Mouse (Mus musculus) neural tube, embryonic 13.5 days (tissue): ENCODE measurements around the gene Sbno1. TPM values are rescaled to one million over a fixed set of nuclear protein-coding genes. Genes with fewer than 3 reads are reported as not detected.
A peak's percentile ranks its signal among the peaks of the same experiment; 100 is the strongest.

Experiments
- ATAC-seq: fragments of 200-750 bp; cut with Nextera tagmentation; 2 replicates; pipeline ENCODE4 v1.8.0; 2017; ENCODE audit warnings: low read depth, mild to moderate bottlenecking, moderate TSS enrichment, moderate library complexity
- H3K27ac ChIP-seq: fragments of 300-500 bp; sonication (generic); replicated peaks from 2 replicates; pipeline ENCODE4 v1.5.1; 2015; ENCODE audit warnings: moderate library complexity, mild to moderate bottlenecking, inconsistent platforms
- H3K27me3 ChIP-seq: fragments of 300-500 bp; sonication (generic); 2 replicates; pipeline ENCODE4 v1.6.1; 2015; ENCODE audit warnings: mild to moderate bottlenecking, inconsistent platforms
- H3K36me3 ChIP-seq: fragments of 300-500 bp; sonication (generic); 2 replicates; pipeline ENCODE4 v1.6.1; 2015; ENCODE audit warnings: mild to moderate bottlenecking, inconsistent platforms
- H3K4me1 ChIP-seq: fragments of 300-500 bp; sonication (generic); replicated peaks from 2 replicates; pipeline ENCODE4 v1.6.1; 2015; ENCODE audit warnings: inconsistent platforms
- H3K4me2 ChIP-seq: fragments of 300-500 bp; sonication (generic); 2 replicates; pipeline ENCODE4 v1.6.1; 2015; ENCODE audit warnings: inconsistent platforms, mild to moderate bottlenecking, moderate library complexity
- H3K4me3 ChIP-seq: fragments of 300-500 bp; sonication (generic); 2 replicates; pipeline ENCODE4 v1.5.1; 2015; ENCODE audit warnings: mild to moderate bottlenecking, inconsistent platforms
- H3K9ac ChIP-seq: fragments of 300-500 bp; sonication (generic); 2 replicates; pipeline ENCODE4 v1.6.1; 2015; ENCODE audit warnings: moderate library complexity, mild to moderate bottlenecking, inconsistent platforms
- H3K9me3 ChIP-seq: fragments of 300-500 bp; sonication (generic); 2 replicates; pipeline ENCODE4 v1.6.1; 2016; ENCODE audit warnings: inconsistent platforms
- WGBS: fragments of 180-500 bp; shearing (Covaris S2); methylation state at CpG from one replicate; pipeline ENCODE4 v1.1.7; 2015; 5-methylcytosine and 5-hydroxymethylcytosine counted together
- polyA plus RNA-seq: library from polyadenylated mRNA; unstranded; fragments of >200 nt; fragmentation: Nextera tagmentation; extraction: Ambion mirVana; gene quantifications from 2 replicates; pipeline ENCODE4 v1.2.1, GENCODE M21; 2015

Sbno1 gene
- polyA plus RNA-seq, 1 experiment from 2014 or later = 107 TPM

- Histone ChIP-seq H3K4me1 (peaks cover 10% of the 10 kb centered on the region), H3K4me2 (no peak overlapping the region), H3K36me3 (peaks cover 97% of the 10 kb centered on the region), H3K9ac (0 out of 2 replicates have a peak overlapping the region, but pooled peaks have one; percentile 12), H3K9me3 (no peaks in the 10 kb centered on the region), H3K27ac (peak overlapping the region; percentile 28; the same call in 1 of the 2 replicates), H3K4me3 (no peak overlapping the region), H3K27me3 (no peaks in the 10 kb centered on the region)
- WGBS = 87% methylated on average over 13 of the region's 13 CpGs
- ATAC-seq = no peak
Measured at GRCm38 (mm10) chr5:124453339-124454081, 27.7 kb upstream of the Sbno1 start.

GRCm38 (mm10) chr5:124452494-124453228 lies 26.9 kb upstream of the Sbno1 start:
- Histone ChIP-seq H3K27ac (peak overlapping the region; percentile 28; the same call in 1 of the 2 replicates), H3K27me3 (no peaks in the 10 kb centered on the region), H3K4me2 (no peak overlapping the region), H3K4me1 (peaks cover 10% of the 10 kb centered on the region), H3K9me3 (no peaks in the 10 kb centered on the region), H3K4me3 (no peak overlapping the region), H3K36me3 (peaks cover 97% of the 10 kb centered on the region), H3K9ac (no peak overlapping the region)
- ATAC-seq = no peak
- WGBS = 82% methylated on average over 15 of the region's 15 CpGs

- no peak overlapping the region for H3K9ac ChIP-seq
- no peak overlapping the region for H3K4me2 ChIP-seq
- no peak for ATAC-seq
- no peaks in the 10 kb centered on the region for H3K9me3 ChIP-seq
- no peak overlapping the region for H3K4me3 ChIP-seq
- H3K4me1 ChIP-seq = peaks cover 28% of the 10 kb centered on the region
- WGBS = 87% methylated on average over 16 of the region's 16 CpGs
- no peaks in the 10 kb centered on the region for H3K27me3 ChIP-seq
- peaks cover 86% of the 10 kb centered on the region for H3K36me3 ChIP-seq
- H3K27ac ChIP-seq = no peak overlapping the region
Measured at GRCm38 (mm10) chr5:124450641-124451340, 25.0 kb upstream of the Sbno1 start.

- Histone ChIP-seq H3K27me3 (no peaks in the 10 kb centered on the region), H3K4me1 (peaks cover 28% of the 10 kb centered on the region), H3K36me3 (peaks cover 78% of the 10 kb centered on the region), H3K4me3 (no peak overlapping the region), H3K27ac (no peak overlapping the region), H3K4me2 (no peak overlapping the region), H3K9me3 (no peaks in the 10 kb centered on the region), H3K9ac (no peak overlapping the region)
- 90% methylated on average over 7 of the region's 7 CpGs for WGBS
- no peak for ATAC-seq
Measured at GRCm38 (mm10) chr5:124450051-124450450, 24.2 kb upstream of the Sbno1 start.

- Histone ChIP-seq H3K4me2 (no peak overlapping the region), H3K4me3 (no peak overlapping the region), H3K27me3 (no peaks in the 10 kb centered on the region), H3K9ac (no peak overlapping the region), H3K27ac (no peak overlapping the region), H3K4me1 (peaks cover 34% of the 10 kb centered on the region), H3K9me3 (no peaks in the 10 kb centered on the region), H3K36me3 (peaks cover 73% of the 10 kb centered on the region)
- ATAC-seq = no peak
- WGBS = 66% methylated on average over 6 of the region's 6 CpGs
Measured at GRCm38 (mm10) chr5:124449494-124449893, 23.7 kb upstream of the Sbno1 start.

GRCm38 (mm10) chr5:124446301-124446881 lies 20.6 kb upstream of the Sbno1 start:
- ATAC-seq = peak; percentile 29
- peak overlapping the region; percentile 86; the same call in 1 of the 2 replicates for H3K27ac ChIP-seq
- WGBS = 4% methylated on average over 15 of the region's 15 CpGs

GRCm38 (mm10) chr5:124445621-124446293 lies 20.0 kb upstream of the Sbno1 start:
- ATAC-seq = peak; percentile 69
- Histone ChIP-seq H3K9ac (peak overlapping the region; percentile 97), H3K4me3 (peak overlapping the region; percentile 93), H3K27me3 (no peaks in the 10 kb centered on the region), H3K36me3 (peaks cover 37% of the 10 kb centered on the region), H3K9me3 (no peaks in the 10 kb centered on the region), H3K27ac (peak overlapping the region; percentile 86), H3K4me2 (peak overlapping the region; percentile 94), H3K4me1 (peaks cover 38% of the 10 kb centered on the region)
- under 1% methylated on average over 60 of the region's 77 CpGs for WGBS

More at GRCm38 (mm10) chr5:124446301-124446881, 20.6 kb upstream of the Sbno1 start:
- Histone ChIP-seq H3K9me3 (no peaks in the 10 kb centered on the region), H3K4me1 (peaks cover 35% of the 10 kb centered on the region), H3K4me3 (peak overlapping the region; percentile 93), H3K9ac (peak overlapping the region; percentile 97), H3K36me3 (peaks cover 43% of the 10 kb centered on the region), H3K4me2 (peak overlapping the region; percentile 94), H3K27me3 (no peaks in the 10 kb centered on the region)

- WGBS = 5% methylated on average over 61 of the region's 66 CpGs
- Histone ChIP-seq H3K27ac (peak overlapping the region; percentile 86), H3K36me3 (peaks cover 29% of the 10 kb centered on the region), H3K4me2 (peak overlapping the region; percentile 94), H3K4me3 (peak overlapping the region; percentile 93), H3K27me3 (no peaks in the 10 kb centered on the region), H3K4me1 (peaks cover 47% of the 10 kb centered on the region), H3K9me3 (no peaks in the 10 kb centered on the region), H3K9ac (peak overlapping the region; percentile 97)
- ATAC-seq = peak; percentile 90
Measured at GRCm38 (mm10) chr5:124444661-124445561, 19.1 kb upstream of the Sbno1 start.

- no peak overlapping the region for H3K27ac ChIP-seq
- WGBS = 74% methylated on average over 3 of the region's 3 CpGs
- no peak overlapping the region for H3K4me3 ChIP-seq
- H3K4me1 ChIP-seq = peaks cover 43% of the 10 kb centered on the region
- peak overlapping the region; percentile 94 for H3K4me2 ChIP-seq
- H3K9ac ChIP-seq = no peak overlapping the region
- H3K36me3 ChIP-seq = peaks cover 22% of the 10 kb centered on the region
- H3K9me3 ChIP-seq = no peaks in the 10 kb centered on the region
- ATAC-seq = no peak
- no peaks in the 10 kb centered on the region for H3K27me3 ChIP-seq
Measured at GRCm38 (mm10) chr5:124444208-124444607, 18.4 kb upstream of the Sbno1 start.

GRCm38 (mm10) chr5:124442628-124443027 lies 16.8 kb upstream of the Sbno1 start:
- Histone ChIP-seq H3K4me3 (no peak overlapping the region), H3K9ac (no peak overlapping the region), H3K27me3 (no peaks in the 10 kb centered on the region), H3K9me3 (no peaks in the 10 kb centered on the region), H3K4me2 (no peak overlapping the region), H3K27ac (no peak overlapping the region), H3K36me3 (peaks cover 6% of the 10 kb centered on the region), H3K4me1 (peaks cover 44% of the 10 kb centered on the region)
- 85% methylated on average over 2 of the region's 2 CpGs for WGBS
- no peak for ATAC-seq
